Mouse (Mus musculus) embryonic fibroblast, embryonic 13.5 days (primary cell): ENCODE results near the gene Pik3cb. TPM values are rescaled to one million over a fixed set of nuclear protein-coding genes. Genes with fewer than 3 reads are reported as not detected.
A peak's percentile ranks its signal among the peaks of the same experiment; 100 is the strongest.

Experiments
- H3K27ac ChIP-seq: 2 replicates; pipeline ENCODE4 v1.5.1; 2012; ENCODE audit warnings: low read length, control low read depth, inconsistent platforms; ENCODE audit not compliant: insufficient read depth
- H3K4me1 ChIP-seq: 2 replicates; pipeline ENCODE4 v1.6.1; 2011; ENCODE audit warnings: low read length; ENCODE audit not compliant: control insufficient read depth, insufficient read depth
- H3K4me3 ChIP-seq: 2 replicates; pipeline ENCODE4 v1.5.1; 2011; ENCODE audit warnings: mild to moderate bottlenecking, control low read depth, low read length; ENCODE audit not compliant: insufficient read depth
- CTCF ChIP-seq: IDR thresholded peaks from 2 replicates; pipeline ENCODE4 v1.5.1; 2011; ENCODE audit warnings: mild to moderate bottlenecking, control low read depth, low read length, moderate library complexity, borderline replicate concordance; ENCODE audit not compliant: insufficient read depth
- POLR2A ChIP-seq: IDR thresholded peaks from 2 replicates; pipeline ENCODE4 v1.6.1; 2011; ENCODE audit warnings: low read depth, mild to moderate bottlenecking, control low read depth, low read length, moderate library complexity
- polyA plus RNA-seq: library from polyadenylated mRNA; stranded (reverse); fragments of >200 nt; gene quantifications from 2 replicates; pipeline ENCODE4 v1.2.4, GENCODE M21; 2011; ENCODE audit warnings: low read depth; ENCODE audit not compliant: missing spikeins, insufficient read length

Gene Pik3cb
- polyA plus RNA-seq, 1 experiment, result 5.2 TPM

GRCm38 (mm10) chr9:99152699-99153490 is 12.5 kb upstream of the Pik3cb start:
- H3K4me3 ChIP-seq, result no peak overlapping the region
- TF ChIP-seq POLR2A, result no peak
- TF ChIP-seq CTCF, result no peak
- H3K4me1 ChIP-seq, result 0 out of 2 replicates have a peak, but pooled peaks cover 4% of the 10 kb centered on the region
- no peak overlapping the region for H3K27ac ChIP-seq

GRCm38 (mm10) chr9:99146855-99147735 is 6.7 kb upstream of the Pik3cb start:
- Histone ChIP-seq H3K4me1 (peaks cover 3% of the 10 kb centered on the region; the same call in 1 of the 2 replicates), H3K4me3 (no peak overlapping the region), H3K27ac (no peak overlapping the region)
- TF ChIP-seq POLR2A (no peak), CTCF (no peak)

GRCm38 (mm10) chr9:99145756-99146155 is 5.3 kb upstream of the Pik3cb start:
- TF ChIP-seq CTCF (no peak), POLR2A (no peak)
- H3K27ac ChIP-seq, result no peak overlapping the region
- no peak overlapping the region for H3K4me3 ChIP-seq
- peaks cover 3% of the 10 kb centered on the region; the same call in 1 of the 2 replicates for H3K4me1 ChIP-seq

GRCm38 (mm10) chr9:99144416-99144989 is 4.1 kb upstream of the Pik3cb start:
- no peak for TF ChIP-seq CTCF
- no peak for TF ChIP-seq POLR2A
- Histone ChIP-seq H3K27ac (no peak overlapping the region), H3K4me1 (peaks cover 3% of the 10 kb centered on the region; the same call in 1 of the 2 replicates), H3K4me3 (no peak overlapping the region)

DNA sequence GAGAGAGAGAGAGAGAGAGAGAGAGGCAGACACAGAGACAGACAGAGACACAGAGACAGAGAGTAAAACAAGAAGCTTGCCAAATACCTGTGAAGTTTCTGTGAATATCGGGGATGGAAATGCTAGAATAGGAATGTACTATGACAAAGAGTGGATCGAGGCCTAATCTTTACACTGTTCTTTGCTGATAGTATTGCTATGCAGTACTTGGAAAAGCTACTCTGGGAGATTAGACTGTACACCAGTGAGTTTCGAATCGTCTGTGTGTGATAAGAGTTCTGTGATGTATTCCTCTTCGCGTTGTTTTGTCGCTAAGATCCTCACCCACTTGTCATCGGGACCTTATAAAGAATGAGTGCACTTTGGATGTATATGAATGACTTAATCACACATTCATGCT is 1.2 kb upstream of the Pik3cb start:
- Histone ChIP-seq H3K4me1 (peaks cover 10% of the 10 kb centered on the region), H3K4me3 (no peak overlapping the region), H3K27ac (no peak overlapping the region)
- TF ChIP-seq POLR2A (no peak), CTCF (no peak)

DNA sequence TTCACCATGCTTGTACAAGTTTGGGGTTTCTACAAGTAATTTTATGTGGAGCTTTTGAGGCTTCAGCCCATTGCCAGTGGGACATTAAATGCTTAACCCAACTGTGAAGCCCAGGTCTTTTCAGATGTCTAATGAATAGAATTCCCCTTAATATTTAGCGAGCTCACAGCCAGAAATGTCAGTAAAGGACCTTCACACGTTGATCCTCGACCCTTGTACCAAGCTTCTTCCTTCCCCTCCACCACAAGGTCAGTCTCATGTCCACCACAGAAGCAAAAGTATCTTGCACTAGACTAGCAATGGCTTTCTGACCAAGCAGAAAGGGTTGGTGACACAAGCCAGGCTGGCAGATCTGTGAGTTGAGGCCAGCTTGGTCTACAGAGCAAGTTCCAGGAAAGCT is 750 bp upstream of the Pik3cb start:
- Histone ChIP-seq H3K27ac (no peak overlapping the region), H3K4me3 (no peak overlapping the region), H3K4me1 (peaks cover 10% of the 10 kb centered on the region)
- TF ChIP-seq CTCF (no peak), POLR2A (no peak)

GRCm38 (mm10) chr9:99139194-99140023 is 1.0 kb downstream of the Pik3cb start:
- TF ChIP-seq CTCF (no peak), POLR2A (no peak)
- Histone ChIP-seq H3K27ac (no peak overlapping the region), H3K4me1 (peaks cover 10% of the 10 kb centered on the region), H3K4me3 (peak overlapping the region; percentile 84)

GRCm38 (mm10) chr9:99137301-99137700 is 3.1 kb downstream of the Pik3cb start:
- no peak overlapping the region for H3K4me3 ChIP-seq
- TF ChIP-seq POLR2A, result no peak
- no peak for TF ChIP-seq CTCF
- H3K27ac ChIP-seq, result no peak overlapping the region
- H3K4me1 ChIP-seq, result peaks cover 11% of the 10 kb centered on the region

DNA sequence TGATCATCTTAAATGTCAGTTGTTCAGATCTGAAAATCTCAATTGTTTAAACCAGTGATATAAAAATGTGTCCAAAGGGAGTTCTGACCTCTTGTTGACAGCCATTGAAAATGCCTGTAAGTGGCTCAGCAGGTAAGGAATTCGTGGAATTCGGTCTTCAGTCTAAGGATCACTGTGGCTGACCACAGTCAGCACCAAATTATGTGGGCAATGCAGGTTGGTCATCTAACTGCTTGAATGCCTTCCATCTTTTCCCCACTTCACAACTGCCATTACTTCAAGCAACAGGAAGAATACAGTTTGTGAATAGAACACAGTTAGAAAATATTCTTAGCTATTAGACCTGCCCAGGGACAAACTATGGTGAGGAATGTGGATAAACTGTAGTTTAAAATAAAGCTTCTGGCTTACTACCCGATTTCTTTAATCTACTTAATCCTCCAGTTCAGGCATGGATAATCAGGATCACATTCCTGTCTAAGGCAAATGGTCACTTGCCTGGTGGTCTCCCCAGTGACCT is 8.4 kb downstream of the Pik3cb start:
- TF ChIP-seq POLR2A (no peak), CTCF (no peak)
- Histone ChIP-seq H3K4me1 (peaks cover 30% of the 10 kb centered on the region), H3K4me3 (no peak overlapping the region), H3K27ac (peak overlapping the region; percentile 77; the same call in 1 of the 2 replicates)
